Mouse (Mus musculus) 3T3-L1 (cell line): ENCODE measurements around the gene Fmo2.

Experiments
- DNase-seq: peaks from one replicate; pipeline ENCODE4 v3.0.0-alpha.2; 2015; ENCODE audit warnings: low read depth, low spot score

Gene Fmo2

DNA sequence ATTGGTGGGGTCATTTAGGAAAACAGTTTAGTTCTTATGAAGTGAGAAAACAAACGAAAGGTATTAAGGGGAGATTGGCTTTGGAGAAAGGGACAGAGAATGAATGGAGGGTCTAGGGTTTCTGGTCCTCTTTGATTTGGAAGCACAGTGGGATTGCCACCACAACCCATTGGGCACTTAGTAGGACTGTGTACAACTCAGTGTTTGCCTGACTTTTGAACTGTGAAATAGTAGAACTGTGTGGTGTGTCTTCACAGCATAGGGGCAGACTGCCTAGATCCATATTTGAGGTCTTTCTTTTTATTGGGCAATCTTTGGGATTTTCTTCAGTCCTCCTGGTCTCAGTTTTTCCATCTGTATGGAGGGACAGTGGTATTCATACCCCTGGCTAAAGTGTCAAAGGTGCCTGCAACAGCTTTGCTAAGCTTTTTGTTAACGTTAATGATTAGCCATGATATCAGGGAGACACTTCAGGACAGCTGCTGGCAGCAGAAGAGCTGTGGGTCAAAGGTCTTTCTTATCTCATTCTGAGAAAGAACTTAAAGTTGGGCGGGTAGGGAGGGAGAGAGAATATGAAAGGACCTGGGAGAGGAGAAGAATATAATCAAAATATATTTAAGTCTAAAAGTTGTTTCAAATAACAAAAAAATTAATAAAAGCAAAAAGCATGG, 44.6 kb downstream of the Fmo2 start:
- no peak for DNase-seq

DNA sequence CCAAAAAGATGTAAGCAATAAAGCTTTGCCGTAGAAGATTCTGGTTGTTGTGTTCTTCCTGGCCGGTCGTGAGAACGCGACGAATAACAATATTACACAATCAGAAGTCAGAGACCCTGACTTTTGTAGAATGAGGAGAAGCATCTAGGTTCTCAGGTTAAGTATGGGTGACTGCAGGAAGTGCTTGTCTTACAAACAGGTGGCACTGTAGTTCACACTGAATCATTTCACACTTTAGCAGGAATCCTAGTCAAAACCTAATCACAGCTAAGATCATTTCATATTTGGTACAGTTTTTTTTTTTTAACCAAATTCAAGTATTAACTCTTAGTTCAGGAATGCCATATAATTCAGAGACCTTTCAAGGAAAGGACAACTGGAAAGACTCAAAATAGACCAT, 51.0 kb downstream of the Fmo2 start:
- DNase-seq = no peak

DNA sequence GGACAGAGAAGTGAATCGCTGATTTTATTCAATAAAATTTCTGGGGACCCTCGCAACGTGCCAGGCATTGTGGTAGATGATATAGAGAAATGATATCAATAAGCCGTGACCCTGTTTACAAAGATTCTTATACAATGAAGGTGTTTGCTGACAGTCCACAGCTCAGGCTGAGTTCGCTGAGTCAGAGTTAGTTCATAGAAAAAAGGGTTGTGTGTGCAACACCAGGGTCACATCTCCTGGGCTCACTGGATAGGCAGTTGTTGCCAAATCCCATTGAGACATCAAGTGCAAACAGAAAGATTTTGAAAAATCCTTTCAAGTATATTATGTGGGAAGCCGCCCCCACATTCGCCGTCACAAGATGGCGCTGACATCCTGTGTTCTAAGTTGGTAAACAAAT, 58.3 kb downstream of the Fmo2 start:
- no peak for DNase-seq

DNA sequence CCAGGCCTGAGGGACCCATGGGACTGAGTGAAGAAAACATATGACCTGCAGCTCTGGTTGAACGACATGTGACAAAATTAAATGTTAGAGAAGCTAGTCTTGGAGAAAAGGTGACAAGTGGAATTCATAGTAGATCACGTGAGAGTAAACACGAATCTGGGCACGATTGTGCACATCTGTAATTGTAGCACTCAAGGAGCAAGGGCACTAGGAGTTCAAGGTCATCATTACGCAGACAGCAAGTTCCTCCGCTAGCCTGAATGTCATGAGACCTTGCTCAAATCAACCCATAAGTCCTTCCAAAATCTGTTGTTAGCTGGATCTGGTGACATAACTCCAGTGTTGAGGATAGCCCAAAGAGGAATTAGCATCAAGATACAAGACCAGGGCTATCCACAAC, 59.5 kb downstream of the Fmo2 start:
- no peak for DNase-seq

DNA sequence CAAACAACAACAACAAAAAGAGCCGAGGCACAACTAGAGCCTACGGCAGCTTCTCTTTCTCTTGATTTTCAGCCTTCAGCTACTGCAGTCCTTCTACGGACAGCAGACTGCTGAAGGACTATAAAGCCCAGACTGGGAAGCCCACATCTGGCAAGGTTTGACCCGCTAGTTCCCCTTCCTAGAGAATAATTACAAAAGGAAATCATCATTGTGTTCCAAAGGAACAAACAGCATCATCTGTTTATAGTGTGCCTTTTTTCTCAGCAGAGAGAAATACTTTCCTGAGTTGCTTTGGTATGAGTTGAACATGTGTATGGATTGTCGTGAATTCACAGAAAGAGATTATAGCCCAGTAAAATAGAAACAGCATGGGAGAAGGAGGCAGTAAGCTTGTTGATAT, 64.2 kb downstream of the Fmo2 start:
- no peak for DNase-seq

DNA sequence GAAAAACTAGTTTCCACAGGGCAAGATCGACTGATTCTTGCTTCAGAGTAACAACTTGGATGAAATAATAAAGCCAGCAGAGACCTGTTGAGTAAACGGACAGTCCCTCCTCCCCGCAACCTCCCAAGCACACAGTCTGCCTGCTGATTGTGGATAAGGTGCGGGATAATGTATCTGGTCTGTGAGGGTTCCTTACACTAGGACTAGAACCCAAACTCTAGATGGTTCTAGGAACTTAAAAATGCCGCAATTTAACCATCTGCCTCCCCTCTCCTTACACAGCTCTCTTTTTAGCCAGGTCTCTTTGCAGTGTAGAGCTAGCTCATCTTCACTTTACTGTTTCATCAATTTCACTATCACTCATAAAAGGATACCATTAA, 66.0 kb downstream of the Fmo2 start:
- DNase-seq = no peak

DNA sequence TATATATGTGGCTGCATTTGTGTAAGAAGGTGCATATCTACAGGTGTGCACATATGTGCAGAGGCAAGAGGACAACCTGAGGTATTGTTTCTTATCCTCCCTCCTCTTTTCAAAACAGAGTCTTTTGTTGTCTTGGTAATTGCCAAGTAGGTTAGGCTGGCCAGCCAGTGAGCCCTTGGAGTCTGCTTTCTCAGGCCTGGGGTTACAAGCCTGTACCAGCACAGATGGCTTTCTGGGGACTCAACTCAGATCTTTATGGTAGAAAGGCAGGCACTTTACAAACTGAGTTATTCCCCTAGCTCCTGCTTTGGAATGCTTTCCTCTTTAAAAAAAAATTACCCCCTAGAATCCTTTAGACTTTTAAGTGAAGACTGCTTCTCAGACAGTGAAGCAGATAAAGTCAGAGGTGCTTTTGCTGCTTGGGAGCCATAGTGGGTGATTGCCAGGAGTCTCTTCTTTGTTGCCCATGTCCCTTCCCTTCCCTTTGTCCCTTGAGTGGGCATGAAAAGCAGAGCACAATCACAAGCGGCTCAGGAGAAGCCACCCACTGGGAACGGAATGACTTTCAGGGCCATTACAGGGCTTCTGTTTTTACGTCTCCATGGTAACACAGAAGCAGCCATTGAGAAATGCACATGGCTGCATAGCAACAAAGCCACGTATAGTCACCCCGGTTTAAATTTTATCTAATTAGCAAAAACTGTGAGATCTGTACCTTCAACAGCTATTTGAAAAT, 66.5 kb downstream of the Fmo2 start:
- DNase-seq = no peak
